ENCODE assay signal across 10 mouse cellular contexts in genomic region chr11:88897624-88898379, GRCm38 (mm10). TPM values are rescaled to one million over a fixed set of nuclear protein-coding genes. Genes with fewer than 3 reads are reported as not detected.
DNase-seq lines count a peak whose midpoint lies in the region; ATAC-seq lines count a peak whose summit lies in the region.
"Had no signal": no experiment of that assay in that cellular context is flagged by ENCODE, and none has a peak within 500 bp of the region (broad histone marks: within the 10 kb centered on the region; RNA-seq: fewer than 3 reads in every experiment).

No protein-coding gene starts in this region.

- ATAC-seq in liver, embryonic 16.5 days (ENCODE audit: low read depth): no peak
- no peak for ATAC-seq in forebrain, embryonic 15.5 days (replicated peaks)

- no peak overlapping the region for H3K27ac ChIP-seq in liver, embryonic 16.5 days (ENCODE audit: low read length)
- H3K27ac ChIP-seq in forebrain, embryonic 15.5 days (replicated peaks): no peak overlapping the region

- peak; percentile 60 for DNase-seq in adrenal gland, postnatal 14 days
- no peak for DNase-seq in adrenal gland, adult 18-20 months (ENCODE audit: low spot score in 2 of 2)
- peak; percentile 60 for DNase-seq in embryo, embryonic 10.5 days (ENCODE audit: low spot score)
- peak; percentile 39 for DNase-seq in heart, postnatal 25 days (ENCODE audit: low spot score)
- DNase-seq in cerebellum, adult 9-11 months: no peak
- DNase-seq in cerebellum, postnatal 25 days: no peak
- DNase-seq: cerebellum, postnatal 10 days; right cerebral cortex, postnatal 14 days had no signal

- no peaks in the 10 kb centered on the region for H3K9me3 ChIP-seq in liver, embryonic 16.5 days (replicated peaks; ENCODE audit: control insufficient read depth, low read length)
- H3K9me3 ChIP-seq in forebrain, embryonic 15.5 days: no peaks in the 10 kb centered on the region

- 36% methylated on average over 15 of the region's 15 CpGs for WGBS in liver, embryonic 16.5 days (ENCODE audit: insufficient replicate concordance)
- 48% methylated on average over 15 of the region's 15 CpGs for WGBS in forebrain, embryonic 15.5 days

- peaks cover 3% of the 10 kb centered on the region for H3K27me3 ChIP-seq in liver, embryonic 16.5 days (ENCODE audit: control insufficient read depth, insufficient read depth, low read depth, low read length)
- H3K27me3 ChIP-seq in forebrain, embryonic 15.5 days: no peaks in the 10 kb centered on the region

- intact Hi-C loops in heart, postnatal 25 days (cut with DNase I): no loop called here

- H3K36me3 ChIP-seq in liver, embryonic 16.5 days (ENCODE audit: control insufficient read depth, insufficient read depth): no peaks in the 10 kb centered on the region
- no peaks in the 10 kb centered on the region for H3K36me3 ChIP-seq in forebrain, embryonic 15.5 days

- H3K4me1 ChIP-seq in liver, embryonic 16.5 days (ENCODE audit: control insufficient read depth, low read depth, low read length): no peaks in the 10 kb centered on the region; the same call in 1 of the 2 replicates
- H3K4me1 ChIP-seq in forebrain, embryonic 15.5 days: no peaks in the 10 kb centered on the region

- H3K4me2 ChIP-seq in liver, embryonic 16.5 days (ENCODE audit: low read depth, low read length): peak overlapping the region; percentile 5; the same call in 1 of the 2 replicates
- H3K4me2 ChIP-seq in forebrain, embryonic 15.5 days (replicated peaks): no peak overlapping the region

- no peak overlapping the region for H3K9ac ChIP-seq in liver, embryonic 16.5 days (ENCODE audit: low read depth, low read length)
- no peak overlapping the region for H3K9ac ChIP-seq in forebrain, embryonic 15.5 days (replicated peaks)

- no peak overlapping the region for H3K4me3 ChIP-seq in liver, embryonic 16.5 days (ENCODE audit: low read depth, low read length)
- no peak overlapping the region for H3K4me3 ChIP-seq in forebrain, embryonic 15.5 days

RNA-seq across cellular contexts. Expression of gene Akap1, which starts 33.4 kb away (rescaled TPM):
- 128 and 149 TPM in 2 replicates for total RNA-seq in adrenal gland, postnatal 14 days (2021)
- 100 to 1,000 TPM; 107 to 121 TPM for total RNA-seq in adrenal gland, adult 18-20 months (2021)
- 100 to 1,000 TPM; 114 to 123 TPM for total RNA-seq in heart, postnatal 25 days (2021)
- polyA plus RNA-seq in liver, embryonic 16.5 days (2015; fragmentation: Nextera tagmentation; extraction: Ambion mirVana): 7.7 and 9.5 TPM in 2 replicates
- 30.5 and 34.0 TPM in 2 replicates for polyA plus RNA-seq in forebrain, embryonic 15.5 days (2015; fragmentation: Nextera tagmentation; extraction: Ambion mirVana)

RNA-seq across cellular contexts. Expression of gene Scpep1, which starts 57.5 kb away (rescaled TPM):
- 129 and 141 TPM in 2 replicates for total RNA-seq in adrenal gland, postnatal 14 days (2021)
- 100 to 1,000 TPM; 108 to 245 TPM for total RNA-seq in adrenal gland, adult 18-20 months (2021)
- 10 to 100 TPM; 16.8 to 20.3 TPM for total RNA-seq in heart, postnatal 25 days (2021)
- 47.5 and 48.6 TPM in 2 replicates for polyA plus RNA-seq in liver, embryonic 16.5 days (2015; fragmentation: Nextera tagmentation; extraction: Ambion mirVana)
- 32.7 and 33.8 TPM in 2 replicates for polyA plus RNA-seq in forebrain, embryonic 15.5 days (2015; fragmentation: Nextera tagmentation; extraction: Ambion mirVana)

Comparison
In these comparisons a context has a peak if more than half of its experiments do, and no peak if none do; other contexts are left out.
1. DNase-seq: peak in adrenal gland, postnatal 14 days (single experiment), embryo, embryonic 10.5 days (single experiment) and heart, postnatal 25 days (single experiment); none in adrenal gland, adult 18-20 months (0 of 2), cerebellum, adult 9-11 months (single experiment) and cerebellum, postnatal 25 days (0 of 2).